Mouse (Mus musculus) erythroblast, embryonic 14.5 days (primary cell): Measurements from ENCODE around the gene Zfand5.

Source experiments
- GATA1 ChIP-seq: IDR thresholded peaks from 2 replicates; pipeline ENCODE4 v1.6.1; 2012; ENCODE audit warnings: low read length, inconsistent platforms, mixed read lengths
- TAL1 ChIP-seq: IDR thresholded peaks from 3 replicates; pipeline ENCODE4 v1.6.1; 2012; ENCODE audit warnings: low read length, inconsistent platforms, mixed read lengths

- TF ChIP-seq TAL1 = no peak
- TF ChIP-seq GATA1 = no peak
Observed at GRCm38 (mm10) chr19:21253846-21254245, 18.2 kb upstream of the Zfand5 start.
